Mouse (Mus musculus): ENCODE measurements around the gene Rpl36. TPM values are rescaled to one million over a fixed set of nuclear protein-coding genes. Genes with fewer than 3 reads are reported as not detected.
A peak's percentile ranks its signal among the peaks of the same experiment; 100 is the strongest.

Rpl36 gene
- total RNA-seq (2015) (757 and 782 TPM in 2 replicates), total RNA-seq (2017) (1,133 and 1,354 TPM in 2 replicates)

- peak; percentile 73 for ATAC-seq (ENCODE audit: poor library complexity, severe bottlenecking)
These were observed at the start of gene Rpl36 for GRCm38 (mm10) chr17:56613236-56613844. Gene Rpl36, plus strand, starts transcription at chr17:56613416.

- no peak for ATAC-seq (ENCODE audit: poor library complexity, severe bottlenecking)
These were observed 46.9 kb upstream of the Rpl36 start for GRCm38 (mm10) chr17:56566293-56566692.

GRCm38 (mm10) chr17:56566918-56567317 is 46.3 kb upstream of the Rpl36 start:
- no peak for ATAC-seq (ENCODE audit: poor library complexity, severe bottlenecking)

GRCm38 (mm10) chr17:56567370-56567769 is 45.8 kb upstream of the Rpl36 start:
- ATAC-seq (ENCODE audit: poor library complexity, severe bottlenecking), result no peak

GRCm38 (mm10) chr17:56570287-56570686 is 42.9 kb upstream of the Rpl36 start:
- no peak for ATAC-seq (ENCODE audit: poor library complexity, severe bottlenecking)

GRCm38 (mm10) chr17:56572154-56572553 is 41.1 kb upstream of the Rpl36 start:
- ATAC-seq (ENCODE audit: poor library complexity, severe bottlenecking), result no peak

GRCm38 (mm10) chr17:56572939-56573338 is 40.3 kb upstream of the Rpl36 start:
- no peak for ATAC-seq (ENCODE audit: poor library complexity, severe bottlenecking)

- peak; percentile 16; the same call in 1 of the 2 replicates for ATAC-seq (ENCODE audit: poor library complexity, severe bottlenecking)
These were observed 30.1 kb upstream of the Rpl36 start for GRCm38 (mm10) chr17:56583071-56583470.

- ATAC-seq (ENCODE audit: poor library complexity, severe bottlenecking), result peak; percentile 3; the same call in 1 of the 2 replicates
These were observed 29.5 kb upstream of the Rpl36 start for GRCm38 (mm10) chr17:56583611-56584256.

- ATAC-seq (ENCODE audit: poor library complexity, severe bottlenecking), result peak; percentile 74
These were observed 28.7 kb upstream of the Rpl36 start, which contains the start of the genes Safb2 and Safb for GRCm38 (mm10) chr17:56584257-56585130. Gene Safb2, minus strand, starts transcription at chr17:56584585. Gene Safb, plus strand, starts transcription at chr17:56584825.

- ATAC-seq (ENCODE audit: poor library complexity, severe bottlenecking), result peak; percentile 44
These were observed 27.9 kb upstream of the Rpl36 start for GRCm38 (mm10) chr17:56585171-56585821.

GRCm38 (mm10) chr17:56587773-56588172 is 25.4 kb upstream of the Rpl36 start:
- ATAC-seq (ENCODE audit: poor library complexity, severe bottlenecking), result no peak

GRCm38 (mm10) chr17:56588921-56589320 is 24.3 kb upstream of the Rpl36 start:
- ATAC-seq (ENCODE audit: poor library complexity, severe bottlenecking), result no peak

GRCm38 (mm10) chr17:56592553-56592952 is 20.7 kb upstream of the Rpl36 start:
- ATAC-seq (ENCODE audit: poor library complexity, severe bottlenecking), result no peak

- ATAC-seq (ENCODE audit: poor library complexity, severe bottlenecking), result no peak
These were observed 19.5 kb upstream of the Rpl36 start for GRCm38 (mm10) chr17:56593527-56594271.

GRCm38 (mm10) chr17:56603186-56604069 is 9.8 kb upstream of the Rpl36 start:
- ATAC-seq (ENCODE audit: poor library complexity, severe bottlenecking), result no peak

GRCm38 (mm10) chr17:56604070-56604380 is 9.2 kb upstream of the Rpl36 start:
- ATAC-seq (ENCODE audit: poor library complexity, severe bottlenecking), result no peak

GRCm38 (mm10) chr17:56604422-56604821 is 8.8 kb upstream of the Rpl36 start:
- no peak for ATAC-seq (ENCODE audit: poor library complexity, severe bottlenecking)

- no peak for ATAC-seq (ENCODE audit: poor library complexity, severe bottlenecking)
These were observed 7.8 kb upstream of the Rpl36 start for GRCm38 (mm10) chr17:56605431-56605830.
